In the genomic region with DNA sequence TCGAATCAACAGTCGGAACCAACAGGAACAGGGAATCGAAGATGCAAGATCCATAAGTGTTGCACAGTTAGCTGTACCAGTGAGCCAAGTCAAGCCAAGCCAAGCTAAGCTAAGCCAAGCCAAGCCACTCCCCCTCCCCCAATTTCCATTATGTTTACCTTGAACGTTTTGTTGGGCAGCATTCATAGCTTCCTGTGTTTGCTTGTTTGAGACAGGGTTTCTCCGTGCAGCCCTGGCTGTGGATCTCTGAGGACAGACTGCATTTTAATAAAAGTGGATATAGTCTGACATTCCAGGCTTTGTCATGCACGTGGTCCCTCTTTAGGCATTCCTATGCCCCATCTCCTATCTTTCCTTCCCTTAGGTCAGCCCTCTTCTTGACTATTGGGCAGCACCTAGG, we compare ENCODE assay signal across 8 mouse cellular contexts. TPM values are rescaled to one million over a fixed set of nuclear protein-coding genes. Genes with fewer than 3 reads are reported as not detected.
DNase-seq lines count a peak whose midpoint lies in the region; ATAC-seq lines count a peak whose summit lies in the region.

No protein-coding gene starts in this region.

- peak overlapping the region; percentile 78; the same call in 1 of the 2 replicates for H3K27ac ChIP-seq in kidney, embryonic 14.5 days (ENCODE audit: low read depth, low read length)
- H3K27ac ChIP-seq in hindbrain, embryonic 10.5 days = peak overlapping the region; percentile 92
- H3K27ac ChIP-seq in midbrain, embryonic 14.5 days (replicated peaks; ENCODE audit: low read depth, low read length) = peak overlapping the region; percentile 78

- H3K4me2 ChIP-seq in kidney, embryonic 14.5 days (replicated peaks; ENCODE audit: low read depth, low read length) = peak overlapping the region; percentile 52
- H3K4me2 ChIP-seq in midbrain, embryonic 14.5 days (ENCODE audit: low read length) = peak overlapping the region; percentile 79

- H3K4me3 ChIP-seq in kidney, embryonic 14.5 days (ENCODE audit: low read length) = peak overlapping the region; percentile 65
- peak overlapping the region; percentile 73 for H3K4me3 ChIP-seq in hindbrain, embryonic 10.5 days
- H3K4me3 ChIP-seq in midbrain, embryonic 14.5 days (replicated peaks; ENCODE audit: low read depth, low read length) = peak overlapping the region; percentile 60

- H3K4me1 ChIP-seq in kidney, embryonic 14.5 days (ENCODE audit: control insufficient read depth, insufficient read depth, low read length) = peaks cover 6% of the 10 kb centered on the region; the same call in 1 of the 2 replicates
- H3K4me1 ChIP-seq in hindbrain, embryonic 10.5 days (replicated peaks) = peaks cover 19% of the 10 kb centered on the region
- peaks cover 13% of the 10 kb centered on the region for H3K4me1 ChIP-seq in midbrain, embryonic 14.5 days (ENCODE audit: control insufficient read depth, insufficient read depth, low read length)

- peak; percentile 22; the same call in 1 of the 2 replicates for ATAC-seq in kidney, embryonic 14.5 days (ENCODE audit: low FRiP score, low TSS enrichment)
- ATAC-seq in midbrain, embryonic 14.5 days (ENCODE audit: low FRiP score, low TSS enrichment) = 0 out of 2 replicates have a peak, but pooled peaks have one; percentile 14

- no peak for DNase-seq in kidney, adult 9 months
- DNase-seq in R1 (ENCODE audit: low read depth, low spot score) = peak; percentile 88
- DNase-seq in hindbrain, embryonic 10.5 days (ENCODE audit: low spot score) = no peak
- DNase-seq in midbrain, embryonic 14.5 days = peak; percentile 41
- no peak for DNase-seq in adrenal gland, adult 18-20 months (ENCODE audit: low spot score in 2 of 2)
- DNase-seq in cerebellum, postnatal 4 days (ENCODE audit: low spot score in 2 of 2) = no peak
- no peak for DNase-seq in layer of hippocampus, postnatal 14 days (ENCODE audit: low spot score in 2 of 2)

- H3K27me3 ChIP-seq in kidney, embryonic 14.5 days (ENCODE audit: control insufficient read depth, insufficient read depth, low read length) = no peaks in the 10 kb centered on the region
- H3K27me3 ChIP-seq in hindbrain, embryonic 10.5 days (ENCODE audit: insufficient read depth, poor library complexity, severe bottlenecking) = no peaks in the 10 kb centered on the region
- H3K27me3 ChIP-seq in midbrain, embryonic 14.5 days (ENCODE audit: control insufficient read depth, insufficient read depth, low read length) = no peaks in the 10 kb centered on the region

- 55% methylated on average over 6 of the region's 6 CpGs for WGBS in kidney, embryonic 14.5 days
- 57% methylated on average over 6 of the region's 6 CpGs for WGBS in hindbrain, embryonic 10.5 days
- 54% methylated on average over 6 of the region's 6 CpGs for WGBS in midbrain, embryonic 14.5 days

- H3K9me3 ChIP-seq in kidney, embryonic 14.5 days (ENCODE audit: control insufficient read depth, low read length) = no peaks in the 10 kb centered on the region
- no peaks in the 10 kb centered on the region for H3K9me3 ChIP-seq in hindbrain, embryonic 10.5 days
- H3K9me3 ChIP-seq in midbrain, embryonic 14.5 days (ENCODE audit: control insufficient read depth, low read length) = no peaks in the 10 kb centered on the region

- H3K9ac ChIP-seq in kidney, embryonic 14.5 days (ENCODE audit: low read depth, low read length) = peak overlapping the region; percentile 80; the same call in 1 of the 2 replicates
- H3K9ac ChIP-seq in midbrain, embryonic 14.5 days (replicated peaks; ENCODE audit: low read length) = peak overlapping the region; percentile 70

- peaks cover 23% of the 10 kb centered on the region for H3K36me3 ChIP-seq in kidney, embryonic 14.5 days (ENCODE audit: control insufficient read depth, insufficient read depth, low read length)
- H3K36me3 ChIP-seq in hindbrain, embryonic 10.5 days = peaks cover 29% of the 10 kb centered on the region
- H3K36me3 ChIP-seq in midbrain, embryonic 14.5 days (ENCODE audit: control insufficient read depth, insufficient read depth, low read length) = peaks cover 25% of the 10 kb centered on the region

RNA-seq across cellular contexts. Expression of a gene that starts 0.5 kb away (rescaled TPM):
- polyA plus RNA-seq in kidney, embryonic 14.5 days (2014; fragmentation: Nextera tagmentation; extraction: Ambion mirVana) = 108 and 133 TPM in 2 replicates
- 111 and 118 TPM in 2 replicates for polyA plus RNA-seq in hindbrain, embryonic 10.5 days (2016; fragmentation: Nextera tagmentation; extraction: Ambion mirVana)
- 116 TPM in 2 replicates for polyA plus RNA-seq in midbrain, embryonic 14.5 days (2014; fragmentation: Nextera tagmentation; extraction: Ambion mirVana)
- total RNA-seq in adrenal gland, adult 18-20 months (2021) = 10 to 100 TPM; 34.0 to 38.2 TPM
- 10 to 100 TPM; 30.8 to 36.7 TPM for total RNA-seq in layer of hippocampus, postnatal 14 days (2021)

RNA-seq across cellular contexts. Expression of a gene that starts 9.0 kb away (rescaled TPM):
- polyA plus RNA-seq in kidney, embryonic 14.5 days (2014; fragmentation: Nextera tagmentation; extraction: Ambion mirVana) = 0.19 and 0.20 TPM in 2 replicates
- 0.17 TPM in 1 of 2 replicates, not detected in the other for polyA plus RNA-seq in hindbrain, embryonic 10.5 days (2016; fragmentation: Nextera tagmentation; extraction: Ambion mirVana)
- polyA plus RNA-seq in midbrain, embryonic 14.5 days (2014; fragmentation: Nextera tagmentation; extraction: Ambion mirVana) = not detected in 2 replicates
- total RNA-seq in adrenal gland, adult 18-20 months (2021) = not detected
- not detected for total RNA-seq in layer of hippocampus, postnatal 14 days (2021)

RNA-seq across cellular contexts. Expression of a gene that starts 21.1 kb away (rescaled TPM):
- 58.7 and 64.8 TPM in 2 replicates for polyA plus RNA-seq in kidney, embryonic 14.5 days (2014; fragmentation: Nextera tagmentation; extraction: Ambion mirVana)
- polyA plus RNA-seq in hindbrain, embryonic 10.5 days (2016; fragmentation: Nextera tagmentation; extraction: Ambion mirVana) = 39.5 and 50.2 TPM in 2 replicates
- polyA plus RNA-seq in midbrain, embryonic 14.5 days (2014; fragmentation: Nextera tagmentation; extraction: Ambion mirVana) = 48.8 and 53.4 TPM in 2 replicates
- 10 to 100 TPM; 46.4 to 50.8 TPM for total RNA-seq in adrenal gland, adult 18-20 months (2021)
- total RNA-seq in layer of hippocampus, postnatal 14 days (2021) = 10 to 100 TPM; 33.2 to 34.9 TPM

RNA-seq across cellular contexts. Expression of a gene that starts 21.2 kb away (rescaled TPM):
- 45.4 and 63.2 TPM in 2 replicates for polyA plus RNA-seq in kidney, embryonic 14.5 days (2014; fragmentation: Nextera tagmentation; extraction: Ambion mirVana)
- 46.6 and 58.2 TPM in 2 replicates for polyA plus RNA-seq in hindbrain, embryonic 10.5 days (2016; fragmentation: Nextera tagmentation; extraction: Ambion mirVana)
- polyA plus RNA-seq in midbrain, embryonic 14.5 days (2014; fragmentation: Nextera tagmentation; extraction: Ambion mirVana) = 54.3 and 58.9 TPM in 2 replicates
- total RNA-seq in adrenal gland, adult 18-20 months (2021) = 10 to 100 TPM; 43.9 to 47.8 TPM
- total RNA-seq in layer of hippocampus, postnatal 14 days (2021) = 10 to 100 TPM; 60.8 to 63.7 TPM

RNA-seq across cellular contexts. Expression of a gene that starts 33.4 kb away (rescaled TPM):
- 12.0 and 14.6 TPM in 2 replicates for polyA plus RNA-seq in kidney, embryonic 14.5 days (2014; fragmentation: Nextera tagmentation; extraction: Ambion mirVana)
- polyA plus RNA-seq in hindbrain, embryonic 10.5 days (2016; fragmentation: Nextera tagmentation; extraction: Ambion mirVana) = 4.9 and 5.2 TPM in 2 replicates
- polyA plus RNA-seq in midbrain, embryonic 14.5 days (2014; fragmentation: Nextera tagmentation; extraction: Ambion mirVana) = 2.6 and 5.0 TPM in 2 replicates
- total RNA-seq in adrenal gland, adult 18-20 months (2021) = 10 to 100 TPM; 18.8 to 20.7 TPM
- 1 to 10 TPM; 6.8 to 7.8 TPM for total RNA-seq in layer of hippocampus, postnatal 14 days (2021)

Comparison
In these comparisons a context has a peak if more than half of its experiments do, and no peak if none do; other contexts are left out.
1. DNase-seq: peak in R1 (single experiment) and midbrain, embryonic 14.5 days (single experiment); none in kidney, adult 9 months (single experiment), hindbrain, embryonic 10.5 days (single experiment), adrenal gland, adult 18-20 months (0 of 2), cerebellum, postnatal 4 days (0 of 2) and layer of hippocampus, postnatal 14 days (0 of 2).
2. Peak in every context shown above with its lines, with median percentiles within 50 percentile points of each other: H3K27ac ChIP-seq and H3K4me3 ChIP-seq.